Mouse (Mus musculus): ENCODE measurements around the gene Gm10197. TPM values are rescaled to one million over a fixed set of nuclear protein-coding genes. Genes with fewer than 3 reads are reported as not detected.

Gene Gm10197
- polyA plus RNA-seq, 1 experiment: not detected

- WGBS: 96% methylated on average over 15 of the region's 15 CpGs
- no peak for TF ChIP-seq CTCF (conservative IDR thresholded peaks at IDR 0.05; ENCODE audit: insufficient read depth, insufficient read length, low read depth, low read length)
- Histone ChIP-seq H3K27me3 (replicated peaks; ENCODE audit: control insufficient read depth, insufficient read depth, low read length) (no peaks in the 10 kb centered on the region), H3K36me3 (ENCODE audit: control insufficient read depth, insufficient read depth, low read length) (peaks cover 14% of the 10 kb centered on the region), H3K27ac (ENCODE audit: insufficient read depth, low read depth, low read length) (no peak overlapping the region), H3K4me1 (ENCODE audit: control insufficient read depth, insufficient read depth, low read length) (peaks cover 6% of the 10 kb centered on the region; the same call in 1 of the 2 replicates), H3K4me3 (ENCODE audit: insufficient read depth, low read depth, low read length) (no peak overlapping the region)
- DNase-seq: no peak
These were observed 11.8 kb upstream of the Gm10197 start for GRCm38 (mm10) chr19:53383336-53383735.

GRCm38 (mm10) chr19:53378421-53378820 lies 6.9 kb upstream of the Gm10197 start:
- TF ChIP-seq CTCF (conservative IDR thresholded peaks at IDR 0.05; ENCODE audit: insufficient read depth, insufficient read length, low read depth, low read length) (no peak), POLR2A (IDR thresholded peaks at IDR 0.05; ENCODE audit: low read depth, low read length) (no peak)
- no peaks in the 10 kb centered on the region for H3K27me3 ChIP-seq (replicated peaks; ENCODE audit: control insufficient read depth, insufficient read depth, low read length)
- WGBS: 90% methylated on average over 10 of the region's 10 CpGs
- H3K27ac ChIP-seq (ENCODE audit: insufficient read depth, low read depth, low read length): no peak overlapping the region
- no peak for DNase-seq
- peaks cover 11% of the 10 kb centered on the region for H3K36me3 ChIP-seq (ENCODE audit: control insufficient read depth, insufficient read depth, low read length)
- peaks cover 18% of the 10 kb centered on the region for H3K4me1 ChIP-seq (ENCODE audit: control insufficient read depth, insufficient read depth, low read length)
- H3K4me3 ChIP-seq (ENCODE audit: insufficient read depth, low read depth, low read length): no peak overlapping the region

GRCm38 (mm10) chr19:53377652-53378051 lies 6.1 kb upstream of the Gm10197 start:
- TF ChIP-seq POLR2A (IDR thresholded peaks at IDR 0.05; ENCODE audit: low read depth, low read length) (no peak), CTCF (conservative IDR thresholded peaks at IDR 0.05; ENCODE audit: insufficient read depth, insufficient read length, low read depth, low read length) (no peak)
- H3K36me3 ChIP-seq (ENCODE audit: control insufficient read depth, insufficient read depth, low read length): peaks cover 8% of the 10 kb centered on the region
- DNase-seq: peak; percentile 36
- H3K27ac ChIP-seq (ENCODE audit: insufficient read depth, low read depth, low read length): no peak overlapping the region
- H3K4me1 ChIP-seq (ENCODE audit: control insufficient read depth, insufficient read depth, low read length): peaks cover 18% of the 10 kb centered on the region
- no peaks in the 10 kb centered on the region for H3K27me3 ChIP-seq (replicated peaks; ENCODE audit: control insufficient read depth, insufficient read depth, low read length)
- 57% methylated on average over 8 of the region's 8 CpGs for WGBS
- no peak overlapping the region for H3K4me3 ChIP-seq (ENCODE audit: insufficient read depth, low read depth, low read length)

- no peak overlapping the region for H3K4me3 ChIP-seq (ENCODE audit: insufficient read depth, low read depth, low read length)
- 31% methylated on average over 9 of the region's 9 CpGs for WGBS
- no peaks in the 10 kb centered on the region for H3K27me3 ChIP-seq (replicated peaks; ENCODE audit: control insufficient read depth, insufficient read depth, low read length)
- DNase-seq: peak; percentile 85
- peaks cover 18% of the 10 kb centered on the region for H3K4me1 ChIP-seq (ENCODE audit: control insufficient read depth, insufficient read depth, low read length)
- peaks cover 5% of the 10 kb centered on the region for H3K36me3 ChIP-seq (ENCODE audit: control insufficient read depth, insufficient read depth, low read length)
- TF ChIP-seq POLR2A (IDR thresholded peaks at IDR 0.05; ENCODE audit: low read depth, low read length) (no peak), CTCF (conservative IDR thresholded peaks at IDR 0.05; ENCODE audit: insufficient read depth, insufficient read length, low read depth, low read length) (no peak)
- peak overlapping the region; percentile 98 for H3K27ac ChIP-seq (ENCODE audit: insufficient read depth, low read depth, low read length)
These were observed 4.2 kb upstream of the Gm10197 start for GRCm38 (mm10) chr19:53375816-53376215.

GRCm38 (mm10) chr19:53375299-53375698 lies 3.7 kb upstream of the Gm10197 start:
- H3K4me3 ChIP-seq (ENCODE audit: insufficient read depth, low read depth, low read length): no peak overlapping the region
- H3K4me1 ChIP-seq (ENCODE audit: control insufficient read depth, insufficient read depth, low read length): peaks cover 18% of the 10 kb centered on the region
- peak; percentile 67 for DNase-seq
- H3K27ac ChIP-seq (ENCODE audit: insufficient read depth, low read depth, low read length): peak overlapping the region; percentile 51
- H3K27me3 ChIP-seq (replicated peaks; ENCODE audit: control insufficient read depth, insufficient read depth, low read length): no peaks in the 10 kb centered on the region
- TF ChIP-seq CTCF (conservative IDR thresholded peaks at IDR 0.05; ENCODE audit: insufficient read depth, insufficient read length, low read depth, low read length): no peak
- TF ChIP-seq POLR2A (IDR thresholded peaks at IDR 0.05; ENCODE audit: low read depth, low read length): no peak
- peaks cover 3% of the 10 kb centered on the region for H3K36me3 ChIP-seq (ENCODE audit: control insufficient read depth, insufficient read depth, low read length)
- WGBS: 46% methylated on average over 6 of the region's 6 CpGs

GRCm38 (mm10) chr19:53373570-53373969 lies 2.0 kb upstream of the Gm10197 start:
- Histone ChIP-seq H3K27me3 (replicated peaks; ENCODE audit: control insufficient read depth, insufficient read depth, low read length) (no peaks in the 10 kb centered on the region), H3K27ac (ENCODE audit: insufficient read depth, low read depth, low read length) (no peak overlapping the region), H3K4me1 (ENCODE audit: control insufficient read depth, insufficient read depth, low read length) (peaks cover 18% of the 10 kb centered on the region), H3K4me3 (ENCODE audit: insufficient read depth, low read depth, low read length) (no peak overlapping the region), H3K36me3 (ENCODE audit: control insufficient read depth, insufficient read depth, low read length) (no peaks in the 10 kb centered on the region; the same call in 1 of the 2 replicates)
- no peak for TF ChIP-seq CTCF (conservative IDR thresholded peaks at IDR 0.05; ENCODE audit: insufficient read depth, insufficient read length, low read depth, low read length)
- TF ChIP-seq POLR2A (IDR thresholded peaks at IDR 0.05; ENCODE audit: low read depth, low read length): no peak
- 91% methylated on average over 2 of the region's 2 CpGs for WGBS
- DNase-seq: no peak

- DNase-seq: no peak
- TF ChIP-seq POLR2A (IDR thresholded peaks at IDR 0.05; ENCODE audit: low read depth, low read length): no peak
- H3K27ac ChIP-seq (ENCODE audit: insufficient read depth, low read depth, low read length): peak overlapping the region; percentile 7; the same call in 1 of the 2 replicates
- H3K27me3 ChIP-seq (replicated peaks; ENCODE audit: control insufficient read depth, insufficient read depth, low read length): no peaks in the 10 kb centered on the region
- H3K36me3 ChIP-seq (ENCODE audit: control insufficient read depth, insufficient read depth, low read length): no peaks in the 10 kb centered on the region; the same call in 1 of the 2 replicates
- 65% methylated on average over 15 of the region's 15 CpGs for WGBS
- H3K4me1 ChIP-seq (ENCODE audit: control insufficient read depth, insufficient read depth, low read length): peaks cover 4% of the 10 kb centered on the region; the same call in 1 of the 2 replicates
- H3K4me3 ChIP-seq (ENCODE audit: insufficient read depth, low read depth, low read length): peak overlapping the region; percentile 1
These were observed 1.3 kb downstream of the Gm10197 start for GRCm38 (mm10) chr19:53370233-53370632.
